Mouse (Mus musculus): ENCODE measurements around the gene Pxk.

The Pxk gene

GRCm38 (mm10) chr14:8097978-8098686 is at the start of gene Pxk:
Pxk (plus strand) TSS chr14:8098211.
- peak; percentile 29; the same call in 1 of the 2 replicates for TF ChIP-seq GATA4 (IDR thresholded peaks at IDR 0.05; ENCODE audit: insufficient replicate concordance, low read length)

GRCm38 (mm10) chr14:8049334-8049733 is 48.7 kb upstream of the Pxk start:
- no peak for TF ChIP-seq GATA4 (IDR thresholded peaks at IDR 0.05; ENCODE audit: insufficient replicate concordance, low read length)

GRCm38 (mm10) chr14:8051869-8052268 is 46.1 kb upstream of the Pxk start:
- no peak for TF ChIP-seq GATA4 (IDR thresholded peaks at IDR 0.05; ENCODE audit: insufficient replicate concordance, low read length)

DNA sequence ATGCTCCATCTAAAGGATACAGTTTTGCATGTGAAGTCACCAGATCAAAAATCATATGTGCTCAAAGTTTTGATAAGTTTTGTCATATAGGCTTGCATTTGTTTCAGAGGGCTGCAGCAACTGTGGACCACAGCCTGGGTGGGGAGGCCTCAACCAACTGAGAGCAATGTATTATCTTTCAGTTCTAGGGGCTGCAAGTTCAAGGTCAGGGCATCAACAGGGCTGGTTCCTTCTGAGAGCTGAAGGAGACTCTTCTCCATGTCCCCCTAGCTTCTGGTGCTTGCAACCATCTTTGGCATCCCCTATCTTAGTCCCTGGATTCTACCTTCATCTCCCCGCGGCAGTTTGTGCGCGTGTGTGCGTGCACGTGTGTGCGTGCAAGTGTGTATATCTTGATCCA is 45.4 kb upstream of the Pxk start:
- no peak for TF ChIP-seq GATA4 (IDR thresholded peaks at IDR 0.05; ENCODE audit: insufficient replicate concordance, low read length)

GRCm38 (mm10) chr14:8054310-8055102 is 43.5 kb upstream of the Pxk start:
- no peak for TF ChIP-seq GATA4 (IDR thresholded peaks at IDR 0.05; ENCODE audit: insufficient replicate concordance, low read length)

DNA sequence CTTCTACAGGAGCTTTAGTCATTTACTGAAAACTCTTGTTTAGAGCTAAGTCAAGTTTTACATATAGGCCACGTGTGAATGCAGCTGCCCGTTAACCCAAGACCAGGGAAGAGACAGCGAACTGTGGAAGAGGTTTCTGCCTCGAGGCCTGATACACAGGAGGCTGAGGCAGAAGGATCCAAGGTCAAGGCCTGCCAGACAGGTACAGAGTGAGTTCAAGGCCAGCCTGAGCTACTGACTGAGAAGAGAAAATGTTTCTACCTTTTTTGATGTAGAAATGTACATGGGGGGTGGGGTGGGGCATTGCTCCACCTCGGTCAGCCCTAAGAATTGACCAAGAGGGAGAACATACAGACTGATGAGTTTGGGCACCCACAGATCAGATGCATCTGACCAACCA is 41.9 kb upstream of the Pxk start:
- no peak for TF ChIP-seq GATA4 (IDR thresholded peaks at IDR 0.05; ENCODE audit: insufficient replicate concordance, low read length)

DNA sequence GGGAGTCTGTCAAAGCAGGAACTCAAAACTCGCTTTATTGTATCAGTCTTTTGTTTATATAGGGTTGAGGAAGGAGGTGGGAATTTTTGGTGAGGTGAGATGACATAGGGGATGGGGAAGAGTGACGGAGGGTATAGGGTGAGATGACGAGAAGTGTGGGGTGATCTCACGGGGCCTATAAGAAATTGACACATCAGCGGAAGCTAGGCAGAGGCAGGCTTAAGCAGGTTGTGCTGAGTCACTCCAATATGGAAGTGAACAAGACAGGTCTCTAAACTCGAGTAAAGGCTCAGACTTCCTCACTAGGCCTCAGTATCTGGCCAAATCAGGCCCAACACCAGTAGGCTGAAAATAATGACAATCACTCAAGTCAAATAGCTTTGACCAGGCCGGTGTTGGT is 38.1 kb upstream of the Pxk start:
- TF ChIP-seq GATA4 (IDR thresholded peaks at IDR 0.05; ENCODE audit: insufficient replicate concordance, low read length) = no peak

DNA sequence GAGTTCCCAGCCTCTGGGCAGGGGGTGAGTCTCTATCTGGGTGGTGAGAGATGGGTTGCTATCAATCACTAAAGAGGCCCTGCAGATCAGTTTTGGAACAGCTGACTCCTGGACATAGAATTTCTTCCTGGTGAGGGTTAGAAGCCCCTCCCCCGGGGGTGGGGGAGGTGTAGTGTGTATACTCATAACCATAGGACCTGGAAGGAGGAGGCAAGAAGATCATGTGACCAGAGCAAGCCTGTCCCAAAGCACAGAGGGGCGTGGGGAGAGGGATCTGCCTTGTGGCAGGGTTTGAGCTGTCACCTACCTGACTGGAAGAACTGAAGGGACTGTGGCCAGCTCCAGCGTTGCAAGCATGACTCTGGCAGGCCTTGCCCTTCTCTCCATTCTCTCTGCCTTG is 35.9 kb upstream of the Pxk start:
- no peak for TF ChIP-seq GATA4 (IDR thresholded peaks at IDR 0.05; ENCODE audit: insufficient replicate concordance, low read length)

DNA sequence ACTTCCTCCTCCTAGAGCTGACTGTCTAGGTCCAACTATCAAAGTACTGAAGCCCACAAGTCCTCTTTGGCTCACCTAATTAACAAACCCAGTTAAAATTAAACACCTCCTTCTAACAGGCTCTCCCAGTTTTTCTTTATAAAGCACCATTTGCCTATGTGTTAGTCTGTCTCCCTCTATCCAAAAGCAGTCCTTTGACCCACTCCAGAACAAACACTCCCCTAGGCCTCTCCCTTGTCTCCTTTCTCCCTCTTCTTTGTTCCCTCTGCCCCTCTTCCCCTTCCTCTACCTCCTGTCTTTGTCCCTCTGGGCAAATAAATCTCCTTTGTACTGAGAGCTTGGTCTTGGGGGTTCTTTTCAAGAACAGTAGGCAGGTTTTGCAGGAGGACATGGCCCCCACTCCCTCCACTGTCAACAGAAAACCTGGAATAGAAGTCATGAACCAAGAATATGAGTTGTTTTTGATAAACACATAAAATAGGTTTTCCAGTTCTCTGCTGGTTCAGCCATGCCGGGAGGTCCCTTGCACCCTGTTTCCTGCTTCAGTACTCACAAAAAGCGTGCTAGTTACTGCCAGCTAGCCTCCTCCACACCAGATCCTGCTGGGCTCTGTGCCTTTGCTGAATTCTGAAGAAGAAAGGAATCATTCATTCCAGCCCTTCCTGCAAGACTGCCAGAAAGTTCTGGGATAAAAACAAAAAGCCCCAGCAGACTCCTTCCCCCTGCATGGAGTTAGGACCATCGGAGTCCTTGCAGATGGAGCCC is 35.3 kb upstream of the Pxk start:
- TF ChIP-seq GATA4 (IDR thresholded peaks at IDR 0.05; ENCODE audit: insufficient replicate concordance, low read length) = no peak

- no peak for TF ChIP-seq GATA4 (IDR thresholded peaks at IDR 0.05; ENCODE audit: insufficient replicate concordance, low read length)
These were observed 33.9 kb upstream of the Pxk start for GRCm38 (mm10) chr14:8063835-8064785.

GRCm38 (mm10) chr14:8080165-8080679 is 17.8 kb upstream of the Pxk start, which contains the start of gene Rpp14:
Rpp14 (plus strand) TSS chr14:8080367.
- peak; percentile 21; the same call in 1 of the 2 replicates for TF ChIP-seq GATA4 (IDR thresholded peaks at IDR 0.05; ENCODE audit: insufficient replicate concordance, low read length)

GRCm38 (mm10) chr14:8080718-8081117 is 17.3 kb upstream of the Pxk start:
- no peak for TF ChIP-seq GATA4 (IDR thresholded peaks at IDR 0.05; ENCODE audit: insufficient replicate concordance, low read length)

- no peak for TF ChIP-seq GATA4 (IDR thresholded peaks at IDR 0.05; ENCODE audit: insufficient replicate concordance, low read length)
These were observed 15.1 kb upstream of the Pxk start for GRCm38 (mm10) chr14:8082949-8083348.

- TF ChIP-seq GATA4 (IDR thresholded peaks at IDR 0.05; ENCODE audit: insufficient replicate concordance, low read length) = no peak
These were observed 9.0 kb upstream of the Pxk start for GRCm38 (mm10) chr14:8089016-8089415.
